Mouse (Mus musculus) kidney, embryonic 15.5 days (tissue): Measurements from ENCODE around the gene Hic1. TPM values are rescaled to one million over a fixed set of nuclear protein-coding genes. Genes with fewer than 3 reads are reported as not detected.

Source experiments
- ATAC-seq: fragments of 200-750 bp; cut with Nextera tagmentation; replicated peaks from 2 replicates; pipeline ENCODE4 v1.8.0; 2017; ENCODE audit warnings: moderate TSS enrichment; ENCODE audit not compliant: low FRiP score
- H3K27ac ChIP-seq: fragments of 300-500 bp; sonication (generic); 2 replicates; pipeline ENCODE4 v1.5.1; 2015; ENCODE audit warnings: mild to moderate bottlenecking, inconsistent platforms
- H3K27me3 ChIP-seq: fragments of 300-500 bp; sonication (generic); 2 replicates; pipeline ENCODE4 v1.6.1; 2015; ENCODE audit warnings: inconsistent platforms
- H3K36me3 ChIP-seq: fragments of 300-500 bp; sonication (generic); 2 replicates; pipeline ENCODE4 v1.6.1; 2015; ENCODE audit warnings: inconsistent platforms
- H3K4me1 ChIP-seq: fragments of 300-500 bp; sonication (generic); 2 replicates; pipeline ENCODE4 v1.6.1; 2015; ENCODE audit warnings: inconsistent platforms
- H3K4me2 ChIP-seq: fragments of 300-500 bp; sonication (generic); 2 replicates; pipeline ENCODE4 v1.6.1; 2015; ENCODE audit warnings: moderate library complexity, mild to moderate bottlenecking, inconsistent platforms
- H3K4me3 ChIP-seq: fragments of 300-500 bp; sonication (generic); replicated peaks from 2 replicates; pipeline ENCODE4 v1.5.1; 2015; ENCODE audit warnings: mild to moderate bottlenecking, inconsistent platforms
- H3K9ac ChIP-seq: fragments of 300-500 bp; sonication (generic); 2 replicates; pipeline ENCODE4 v1.6.1; 2015; ENCODE audit warnings: mild to moderate bottlenecking, inconsistent platforms
- H3K9me3 ChIP-seq: fragments of 300-500 bp; sonication (generic); replicated peaks from 2 replicates; pipeline ENCODE4 v1.6.1; 2016; ENCODE audit warnings: inconsistent platforms
- WGBS: fragments of 180-500 bp; shearing (Covaris S2); methylation state at CpG from one replicate; pipeline ENCODE4 v1.1.7; 2015; ENCODE audit warnings: mixed read lengths; 5-methylcytosine and 5-hydroxymethylcytosine counted together
- polyA plus RNA-seq: library from polyadenylated mRNA; unstranded; fragments of >200 nt; fragmentation: Nextera tagmentation; extraction: Ambion mirVana; gene quantifications from 2 replicates; pipeline ENCODE4 v1.2.1, GENCODE M21; 2015

Hic1 gene
- 24.3 and 25.9 TPM in 2 replicates for polyA plus RNA-seq

- Histone ChIP-seq H3K4me2 (peak within 1 kb of the TSS; percentile 94), H3K27ac (peak within 1 kb of the TSS; percentile 95), H3K36me3 (peaks cover 16% of the 10 kb centered on the region), H3K9ac (peak within 1 kb of the TSS; percentile 67), H3K27me3 (peaks cover 92% of the 10 kb centered on the region), H3K9me3 (no peaks in the 10 kb centered on the region), H3K4me1 (peaks cover 96% of the 10 kb centered on the region), H3K4me3 (peak within 1 kb of the TSS; percentile 72)
- ATAC-seq = no peak
- WGBS = 5% methylated on average over 23 of the region's 23 CpGs
These were observed at the start of gene Hic1 for GRCm38 (mm10) chr11:75169405-75170080. Gene Hic1 (minus strand): TSS chr11:75169519.

DNA sequence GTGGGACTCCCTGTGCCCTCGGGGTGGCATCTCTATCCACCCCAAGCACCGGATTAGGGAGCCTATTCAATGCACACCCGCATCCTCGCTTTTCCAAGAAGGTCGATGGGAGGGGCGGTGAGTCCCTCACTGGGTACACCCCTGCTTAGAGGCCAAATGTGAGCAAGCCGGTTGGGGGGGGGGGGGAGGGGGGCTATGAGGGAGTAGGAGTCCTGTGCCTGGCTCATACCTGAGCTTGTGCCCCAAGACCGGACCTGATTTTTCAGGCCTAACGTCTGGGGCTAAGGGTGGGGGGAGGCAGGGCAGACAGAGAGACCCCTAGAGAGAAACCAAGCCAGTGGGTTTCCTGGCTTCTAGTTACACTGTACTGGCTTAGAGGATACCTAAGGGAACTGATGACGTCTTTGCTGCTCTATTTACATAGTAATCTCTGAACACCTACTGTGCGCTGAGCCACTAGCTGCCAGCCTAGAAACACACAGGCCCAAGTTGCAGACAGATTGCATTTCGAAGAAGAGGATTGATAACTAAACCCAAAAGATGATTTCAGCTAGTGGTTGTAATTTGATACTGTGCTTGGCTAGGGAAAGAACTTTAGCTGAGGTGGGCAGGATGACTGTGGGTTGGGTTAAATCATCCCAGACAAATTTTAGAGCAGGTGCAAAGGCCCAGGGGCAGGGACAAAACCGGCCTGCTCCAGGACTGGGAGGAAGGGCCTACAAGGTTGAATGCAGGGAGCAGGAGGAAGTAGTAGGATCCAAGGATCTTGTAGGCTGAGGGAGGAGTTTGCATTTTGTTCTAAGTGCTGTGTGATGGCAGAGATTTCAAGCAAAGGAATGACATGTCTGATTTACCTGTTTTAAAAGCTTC lies 45.0 kb upstream of the Hic1 start:
- Histone ChIP-seq H3K27me3 (no peaks in the 10 kb centered on the region), H3K4me1 (peaks cover 52% of the 10 kb centered on the region), H3K27ac (peak overlapping the region; percentile 93), H3K9me3 (no peaks in the 10 kb centered on the region), H3K4me3 (peak overlapping the region; percentile 38), H3K36me3 (no peaks in the 10 kb centered on the region), H3K9ac (peak overlapping the region; percentile 49), H3K4me2 (peak overlapping the region; percentile 69)
- 23% methylated on average over 12 of the region's 13 CpGs for WGBS
- ATAC-seq = peak; percentile 41

- no peaks in the 10 kb centered on the region for H3K36me3 ChIP-seq
- H3K27me3 ChIP-seq = no peaks in the 10 kb centered on the region
- H3K4me1 ChIP-seq = peaks cover 52% of the 10 kb centered on the region
- peak overlapping the region; percentile 38 for H3K4me3 ChIP-seq
- H3K27ac ChIP-seq = peak overlapping the region; percentile 93
- peak overlapping the region; percentile 69 for H3K4me2 ChIP-seq
- no peaks in the 10 kb centered on the region for H3K9me3 ChIP-seq
- peak; percentile 65 for ATAC-seq
- WGBS = 5% methylated on average over 34 of the region's 35 CpGs
- peak overlapping the region; percentile 49 for H3K9ac ChIP-seq
These were observed 44.2 kb upstream of the Hic1 start for GRCm38 (mm10) chr11:75213372-75214080.

DNA sequence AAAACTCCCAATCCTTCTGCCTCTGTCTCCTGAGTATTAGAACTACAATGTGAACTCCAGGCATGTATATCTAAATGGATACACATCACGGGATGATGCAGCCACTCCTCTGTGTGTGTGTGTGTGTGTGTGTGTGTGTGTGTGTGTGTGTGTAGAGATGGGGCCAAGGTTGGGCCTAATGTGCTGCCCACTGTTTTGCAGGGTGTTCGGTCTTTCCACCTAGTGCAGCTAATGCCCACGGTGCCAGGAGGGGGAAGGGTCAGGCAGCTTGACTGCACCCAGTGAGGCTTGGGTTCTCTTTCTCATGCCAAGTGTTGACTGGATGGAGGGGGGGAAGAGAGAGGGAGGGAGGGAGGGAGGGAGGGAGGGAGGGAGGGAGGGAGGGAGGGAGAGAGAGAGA lies 43.6 kb upstream of the Hic1 start:
- ATAC-seq = no peak
- Histone ChIP-seq H3K9me3 (no peaks in the 10 kb centered on the region), H3K4me3 (no peak overlapping the region), H3K4me2 (no peak overlapping the region), H3K27me3 (no peaks in the 10 kb centered on the region), H3K36me3 (no peaks in the 10 kb centered on the region), H3K9ac (no peak overlapping the region), H3K27ac (peak overlapping the region; percentile 77), H3K4me1 (peaks cover 52% of the 10 kb centered on the region)
- WGBS = 56% methylated on average over 3 of the region's 3 CpGs

DNA sequence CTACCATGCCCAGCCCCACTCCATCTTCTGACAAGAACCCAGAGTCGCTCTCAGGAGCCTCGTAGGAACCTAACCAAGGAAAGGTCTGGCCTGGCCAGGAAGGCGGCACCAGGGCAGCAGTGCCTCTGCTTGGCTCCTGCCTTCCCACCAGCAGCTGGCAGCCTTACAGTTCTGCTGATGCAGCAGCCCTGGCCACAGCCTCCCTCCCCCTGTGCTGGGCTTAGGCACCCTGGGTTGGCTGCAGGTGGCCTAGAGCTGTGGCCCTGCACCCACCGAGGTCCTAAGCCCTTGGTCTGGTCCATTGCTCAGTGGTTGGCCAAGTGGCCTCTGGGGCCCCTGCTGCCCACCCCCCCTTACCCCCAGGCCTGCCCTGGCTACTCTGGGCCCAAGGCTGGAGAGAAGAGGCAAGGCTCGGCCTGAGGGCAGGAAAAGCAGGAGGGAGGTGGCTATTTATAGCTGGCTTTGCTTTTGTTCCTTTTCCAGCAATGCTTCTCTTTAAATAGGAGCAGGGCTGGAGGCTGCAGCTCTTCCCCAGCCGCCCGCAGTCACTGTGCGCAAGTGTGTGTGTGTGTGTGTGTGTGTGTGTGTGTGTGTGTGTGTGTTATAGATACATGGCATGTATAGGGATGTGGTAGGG lies 42.8 kb upstream of the Hic1 start:
- no peak overlapping the region for H3K4me2 ChIP-seq
- peak; percentile 45; the same call in 1 of the 2 replicates for ATAC-seq
- H3K27ac ChIP-seq = peak overlapping the region; percentile 77
- WGBS = 59% methylated on average over 8 of the region's 8 CpGs
- peaks cover 52% of the 10 kb centered on the region for H3K4me1 ChIP-seq
- H3K36me3 ChIP-seq = no peaks in the 10 kb centered on the region
- no peaks in the 10 kb centered on the region for H3K27me3 ChIP-seq
- H3K9ac ChIP-seq = no peak overlapping the region
- no peak overlapping the region for H3K4me3 ChIP-seq
- no peaks in the 10 kb centered on the region for H3K9me3 ChIP-seq

DNA sequence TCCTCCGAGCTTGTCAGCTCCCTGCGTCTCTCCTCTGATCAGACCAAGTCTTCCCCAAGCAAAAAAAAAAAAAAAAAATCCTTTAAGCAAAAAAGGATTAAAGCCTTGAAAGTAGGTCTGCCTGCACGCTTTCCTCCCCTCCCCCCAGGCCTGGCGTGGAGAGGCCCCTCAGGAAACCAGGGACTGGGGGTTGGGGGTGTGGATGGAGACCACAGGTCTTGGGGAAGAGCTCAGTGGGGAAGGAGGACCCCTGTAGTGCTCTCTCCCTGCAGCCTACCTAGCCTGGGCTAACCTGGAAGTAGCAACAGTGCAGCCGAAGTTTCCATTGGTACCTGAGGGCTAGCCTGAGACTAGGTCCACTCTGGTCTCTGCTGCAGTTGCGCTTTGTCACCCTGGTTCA lies 41.4 kb upstream of the Hic1 start:
- H3K4me3 ChIP-seq = no peak overlapping the region
- WGBS = 75% methylated on average over 6 of the region's 6 CpGs

DNA sequence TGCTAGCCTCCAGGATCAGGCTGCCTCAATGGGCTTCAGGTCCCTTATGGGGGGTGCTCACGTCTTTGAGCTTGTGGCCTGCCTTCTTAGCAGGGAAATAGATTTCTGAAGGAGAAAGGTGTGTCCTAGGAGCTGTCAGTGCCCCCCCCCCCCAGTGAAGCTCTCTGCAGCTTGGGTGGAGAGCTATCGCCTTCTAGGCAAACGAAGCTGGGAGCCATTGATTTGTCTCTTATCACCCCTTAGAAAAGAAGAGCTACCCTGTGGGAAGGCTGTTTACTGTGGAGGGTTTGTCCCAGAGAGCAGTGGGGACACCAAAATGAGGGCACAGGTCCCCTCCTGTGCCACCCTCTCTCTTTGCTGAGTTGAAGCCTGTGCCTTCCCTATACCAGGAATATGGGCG lies 40.8 kb upstream of the Hic1 start:
- ATAC-seq = no peak
- Histone ChIP-seq H3K9me3 (no peaks in the 10 kb centered on the region), H3K9ac (no peak overlapping the region), H3K36me3 (no peaks in the 10 kb centered on the region), H3K27me3 (no peaks in the 10 kb centered on the region), H3K4me2 (no peak overlapping the region), H3K4me3 (no peak overlapping the region), H3K4me1 (peaks cover 41% of the 10 kb centered on the region), H3K27ac (no peak overlapping the region)
- 82% methylated on average over 4 of the region's 4 CpGs for WGBS

More for the DNA sequence above, 41.4 kb upstream of the Hic1 start:
- Histone ChIP-seq H3K4me2 (no peak overlapping the region), H3K27me3 (no peaks in the 10 kb centered on the region), H3K4me1 (peaks cover 46% of the 10 kb centered on the region), H3K36me3 (no peaks in the 10 kb centered on the region), H3K27ac (no peak overlapping the region), H3K9ac (no peak overlapping the region), H3K9me3 (no peaks in the 10 kb centered on the region)
- no peak for ATAC-seq

DNA sequence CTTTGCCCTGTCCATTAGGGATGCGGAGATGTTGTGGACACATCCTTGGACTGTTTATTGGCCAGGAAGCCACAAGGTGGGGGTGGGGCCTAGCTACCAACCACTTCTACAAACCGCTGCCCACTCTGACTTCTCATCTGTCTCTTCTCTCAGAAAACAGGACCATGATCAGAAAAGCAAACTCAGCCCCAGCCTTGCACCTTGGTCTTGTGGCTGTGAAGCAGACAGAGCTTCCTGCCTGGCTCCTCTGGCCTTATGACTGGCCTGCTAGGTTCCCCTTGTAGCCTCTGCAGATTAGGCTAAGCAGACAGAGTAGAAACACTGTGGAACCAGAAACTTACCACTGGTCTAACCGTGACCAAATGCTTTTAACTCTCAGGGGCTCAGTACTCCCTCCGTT lies 40.0 kb upstream of the Hic1 start:
- H3K4me1 ChIP-seq = peaks cover 38% of the 10 kb centered on the region
- H3K4me3 ChIP-seq = no peak overlapping the region
- no peak overlapping the region for H3K4me2 ChIP-seq
- WGBS = 63% methylated on average over 4 of the region's 4 CpGs
- no peak overlapping the region for H3K27ac ChIP-seq
- H3K27me3 ChIP-seq = no peaks in the 10 kb centered on the region
- no peak overlapping the region for H3K9ac ChIP-seq
- no peaks in the 10 kb centered on the region for H3K36me3 ChIP-seq
- no peak for ATAC-seq
- no peaks in the 10 kb centered on the region for H3K9me3 ChIP-seq

GRCm38 (mm10) chr11:75206347-75206746 lies 37.0 kb upstream of the Hic1 start:
- Histone ChIP-seq H3K4me3 (no peak overlapping the region), H3K4me1 (peaks cover 19% of the 10 kb centered on the region), H3K4me2 (no peak overlapping the region), H3K36me3 (no peaks in the 10 kb centered on the region), H3K27ac (no peak overlapping the region), H3K9ac (no peak overlapping the region), H3K9me3 (no peaks in the 10 kb centered on the region), H3K27me3 (no peaks in the 10 kb centered on the region)
- ATAC-seq = no peak
- WGBS = 75% methylated on average over 4 of the region's 4 CpGs

DNA sequence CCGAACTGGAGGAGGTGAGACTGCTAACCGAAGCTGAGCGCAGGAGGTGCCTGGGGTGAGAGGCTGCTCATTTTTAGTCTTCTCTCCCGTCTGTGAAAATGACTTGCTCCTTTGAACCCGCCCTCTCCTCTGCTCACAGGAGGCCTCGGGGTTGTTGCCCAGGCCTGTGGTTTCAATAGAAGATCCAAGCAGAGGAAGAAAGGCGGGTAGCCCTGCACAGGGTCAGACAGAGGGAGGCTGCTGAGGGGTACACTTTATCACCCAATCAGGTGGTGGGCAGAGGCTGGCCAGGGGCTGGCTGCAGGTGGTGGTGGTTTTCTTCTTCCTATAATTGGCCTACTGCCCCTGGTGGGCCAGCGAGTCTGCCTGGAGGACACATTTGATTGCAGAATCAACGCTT lies 35.2 kb upstream of the Hic1 start:
- 40% methylated on average over 9 of the region's 9 CpGs for WGBS
- peaks cover 18% of the 10 kb centered on the region for H3K4me1 ChIP-seq

DNA sequence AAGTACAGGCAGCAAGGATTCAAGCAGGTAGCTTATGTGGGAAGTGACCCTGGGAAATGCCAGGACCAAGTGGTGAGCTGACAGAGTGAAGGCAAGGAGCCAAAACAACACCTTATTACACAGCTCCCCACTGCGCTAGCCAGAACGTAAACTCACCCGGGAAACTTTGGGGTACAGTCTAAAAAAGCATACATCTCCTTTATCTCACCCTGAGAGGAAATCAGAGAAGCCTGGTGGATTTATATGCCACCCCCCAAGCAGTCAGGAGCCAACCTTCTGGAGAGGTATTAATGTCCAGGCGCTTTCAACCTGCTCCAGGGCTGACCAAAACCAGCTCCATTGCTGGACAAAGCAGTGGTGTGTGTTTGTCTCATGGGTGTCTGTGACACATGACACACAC lies 34.6 kb upstream of the Hic1 start:
- 79% methylated on average over 4 of the region's 4 CpGs for WGBS
- H3K27me3 ChIP-seq = peaks cover 8% of the 10 kb centered on the region; the same call in 1 of the 2 replicates
- no peaks in the 10 kb centered on the region for H3K9me3 ChIP-seq
- no peak overlapping the region for H3K27ac ChIP-seq
- H3K36me3 ChIP-seq = no peaks in the 10 kb centered on the region
- peaks cover 18% of the 10 kb centered on the region for H3K4me1 ChIP-seq
- no peak overlapping the region for H3K4me2 ChIP-seq
- no peak for ATAC-seq
- H3K4me3 ChIP-seq = no peak overlapping the region
- H3K9ac ChIP-seq = no peak overlapping the region

More for the DNA sequence above, 35.2 kb upstream of the Hic1 start:
- Histone ChIP-seq H3K4me3 (no peak overlapping the region), H3K36me3 (no peaks in the 10 kb centered on the region), H3K27ac (no peak overlapping the region), H3K4me2 (no peak overlapping the region), H3K9ac (no peak overlapping the region), H3K9me3 (no peaks in the 10 kb centered on the region), H3K27me3 (0 out of 2 replicates have a peak, but pooled peaks cover 7% of the 10 kb centered on the region)
- no peak for ATAC-seq
